Mouse (Mus musculus): ENCODE data around the gene Cbx5.
"Not testable (repeated sequence)": the region's sequence is repeated elsewhere in the genome, so short reads cannot be mapped to it uniquely, and the experiment has no call there.

Gene Cbx5

DNA sequence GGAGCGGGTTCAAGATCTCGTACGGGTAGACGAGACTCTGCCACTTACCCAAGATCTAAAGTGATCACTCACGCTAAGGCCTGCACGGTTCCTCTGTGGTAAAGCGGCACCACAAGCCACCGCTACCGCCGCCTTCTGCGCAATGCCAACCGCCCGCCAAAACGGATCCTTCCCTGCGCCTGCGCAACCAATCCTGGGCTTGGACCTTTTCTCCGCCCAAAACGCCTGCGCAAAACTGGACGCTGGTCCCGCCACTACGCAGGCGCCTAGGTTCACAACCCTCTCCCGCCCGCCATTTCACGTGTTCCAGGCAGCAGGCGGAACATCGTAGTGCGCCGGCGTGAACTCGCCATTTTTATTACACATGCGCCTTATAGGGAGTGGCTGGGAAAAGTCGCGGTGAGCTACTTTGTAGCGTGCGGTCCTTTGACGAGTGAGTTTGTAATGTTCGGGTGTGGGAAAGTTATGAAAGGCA, at the start of gene Cbx5:
TSS of gene Cbx5 (minus strand) at position 132 of the 475 bp plus-strand sequence.
- peak; percentile 98 for DNase-seq (ENCODE audit: low spot score)

DNA sequence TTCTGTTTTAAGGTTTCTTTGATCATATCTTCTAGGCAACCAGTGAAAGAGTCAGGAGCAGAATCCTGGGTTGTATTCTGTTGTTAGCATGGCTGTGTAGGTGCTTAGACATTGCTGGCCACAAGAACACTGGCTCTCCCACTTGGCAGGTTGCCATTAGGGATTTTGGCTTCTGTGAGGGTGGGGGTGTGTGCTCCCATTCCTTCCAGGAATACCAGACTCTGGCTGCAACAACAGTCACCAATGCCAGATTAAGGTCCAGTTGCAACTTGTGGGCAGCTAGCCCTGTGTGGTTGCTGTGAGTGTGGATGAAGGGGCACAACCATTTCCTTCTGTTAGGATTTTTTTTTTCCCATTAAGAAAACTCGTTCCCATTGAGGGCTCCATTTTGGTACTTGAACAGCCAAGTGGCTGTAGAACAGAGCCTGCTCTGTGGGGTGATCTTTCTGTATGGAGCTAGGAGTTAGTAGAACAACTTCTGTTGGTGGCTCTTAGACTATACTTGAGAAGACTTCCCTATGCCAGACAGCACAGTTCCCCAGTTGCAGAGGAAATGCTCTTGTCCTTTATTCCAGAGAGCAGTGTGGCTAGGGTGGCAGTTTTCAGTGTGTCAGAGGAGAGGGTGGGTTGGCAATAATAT, 46.3 kb upstream of the Cbx5 start:
- no peak for DNase-seq (ENCODE audit: low spot score)

DNA sequence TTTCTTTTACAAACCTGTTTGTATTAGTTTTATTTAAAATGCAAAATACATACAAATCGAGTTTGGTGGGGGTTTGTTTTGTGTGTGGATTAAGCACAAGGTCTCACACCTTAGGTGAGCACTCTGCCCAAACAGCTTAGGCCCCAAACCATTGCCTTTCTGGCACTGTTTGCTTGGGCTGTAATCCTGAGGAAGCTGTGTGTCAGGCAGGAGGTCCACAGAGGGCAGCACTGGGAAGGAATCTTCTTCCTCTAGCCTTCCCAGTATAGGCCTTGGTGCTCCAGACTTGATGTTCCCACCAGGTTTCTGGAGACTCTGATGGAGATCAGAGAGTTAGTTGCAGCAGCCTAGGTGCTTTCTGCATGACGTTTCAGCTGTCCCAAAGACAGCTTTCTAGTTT, 45.0 kb upstream of the Cbx5 start:
- no peak for DNase-seq (ENCODE audit: low spot score)

DNA sequence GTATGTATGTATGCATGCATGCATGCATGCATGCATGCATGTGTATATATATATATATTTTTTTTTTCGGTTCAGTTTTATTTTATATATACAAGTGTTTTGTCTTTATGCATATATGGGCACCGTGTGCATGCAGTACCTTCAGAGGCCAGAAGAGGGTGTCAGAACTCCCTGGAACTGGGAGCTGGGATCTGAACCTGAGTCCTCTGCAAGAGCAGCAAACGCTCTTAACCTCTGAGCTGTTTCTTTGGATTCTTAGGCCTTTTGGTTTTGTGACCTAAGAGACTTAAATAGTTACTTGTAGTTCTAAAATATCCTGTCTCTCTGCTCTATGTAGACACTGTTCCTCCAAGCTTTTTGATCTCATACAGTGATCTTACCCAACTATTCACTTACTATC, 44.5 kb upstream of the Cbx5 start:
- DNase-seq (ENCODE audit: low spot score): no peak

DNA sequence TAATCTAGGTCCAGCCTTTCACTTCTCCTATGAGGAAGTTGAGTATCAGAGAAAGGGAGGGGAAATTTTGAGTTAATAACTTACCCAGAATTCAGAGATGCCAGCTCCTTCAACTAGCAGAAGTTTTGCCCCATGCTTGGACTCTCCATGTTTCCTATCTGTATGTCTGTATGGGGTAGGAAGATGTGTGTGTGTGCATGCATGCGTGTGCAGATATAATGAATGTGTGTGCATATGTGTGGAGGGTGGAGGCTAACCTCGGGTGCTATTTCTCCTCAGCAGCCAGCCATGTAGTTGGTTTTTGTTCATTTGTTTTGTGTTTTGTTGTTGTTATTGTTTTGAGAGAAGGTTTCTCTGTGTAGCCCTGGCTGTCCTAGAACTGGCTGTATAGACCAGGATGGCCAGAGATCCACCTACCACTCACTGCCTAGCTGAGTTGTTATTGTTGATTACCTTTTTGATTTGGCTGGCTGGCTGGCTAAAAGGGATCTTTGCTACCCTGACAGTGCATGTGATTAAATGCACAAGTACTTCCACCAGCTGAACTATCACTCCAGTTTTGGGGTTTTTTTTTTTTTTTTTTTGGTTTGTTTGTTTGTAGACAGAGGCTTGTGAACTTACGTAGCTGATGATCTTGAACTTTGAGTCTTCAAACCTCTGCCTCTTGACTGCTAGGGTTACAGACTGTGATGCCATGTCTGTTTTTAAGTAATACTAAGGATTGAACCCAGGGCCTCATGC, 42.0 kb upstream of the Cbx5 start:
- no peak for DNase-seq (ENCODE audit: low spot score)

DNA sequence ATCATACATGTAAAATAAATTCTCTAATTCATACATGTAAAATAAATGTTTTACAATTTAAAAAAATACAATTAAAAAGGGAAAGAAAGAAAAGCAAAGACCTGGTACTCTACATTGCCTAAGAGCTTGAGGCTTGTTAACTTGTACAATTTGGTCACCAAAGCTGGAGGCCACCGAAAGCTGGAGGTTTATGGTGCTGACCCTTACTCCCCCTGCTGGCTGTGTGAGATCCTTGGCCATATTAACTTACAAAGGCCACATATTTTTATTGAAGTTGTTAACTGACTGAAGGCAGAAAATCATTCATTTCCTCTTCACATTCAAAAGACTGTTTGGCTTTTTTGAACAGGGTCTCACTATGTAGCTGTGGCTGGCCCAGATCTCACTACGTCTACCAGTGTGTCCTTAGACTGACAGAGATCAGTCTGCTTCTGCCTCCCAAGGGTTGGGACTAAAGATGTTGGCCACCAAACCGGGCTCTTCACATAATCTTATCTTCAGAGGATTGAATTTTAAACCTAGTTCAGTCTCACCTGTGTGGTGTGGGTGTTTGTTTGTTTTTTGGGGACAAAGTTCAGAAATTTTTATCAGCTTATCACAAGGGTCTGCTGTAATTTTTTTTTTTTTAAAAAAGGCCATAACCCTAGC, 41.3 kb upstream of the Cbx5 start:
- DNase-seq (ENCODE audit: low spot score): no peak

DNA sequence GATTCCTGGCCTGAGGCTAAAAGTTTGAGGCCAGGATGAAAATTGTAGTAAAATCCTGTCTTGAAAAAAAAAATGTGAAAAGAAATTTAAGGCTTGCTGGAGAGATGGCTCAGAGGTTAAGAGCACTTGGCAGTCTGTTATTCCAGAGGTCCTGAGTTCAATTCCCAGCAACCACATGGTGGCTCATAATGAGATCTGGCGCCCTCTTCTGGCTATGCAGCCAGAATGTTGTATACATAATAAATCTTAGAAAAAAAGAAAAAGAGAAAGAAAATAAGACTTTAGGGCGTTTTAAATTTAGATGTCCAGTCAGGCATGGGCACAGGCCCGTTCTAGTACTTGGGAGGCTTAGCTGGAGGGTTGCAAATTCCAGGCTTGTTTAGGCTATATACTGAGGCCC, 40.1 kb upstream of the Cbx5 start:
- DNase-seq (ENCODE audit: low spot score): no peak

DNA sequence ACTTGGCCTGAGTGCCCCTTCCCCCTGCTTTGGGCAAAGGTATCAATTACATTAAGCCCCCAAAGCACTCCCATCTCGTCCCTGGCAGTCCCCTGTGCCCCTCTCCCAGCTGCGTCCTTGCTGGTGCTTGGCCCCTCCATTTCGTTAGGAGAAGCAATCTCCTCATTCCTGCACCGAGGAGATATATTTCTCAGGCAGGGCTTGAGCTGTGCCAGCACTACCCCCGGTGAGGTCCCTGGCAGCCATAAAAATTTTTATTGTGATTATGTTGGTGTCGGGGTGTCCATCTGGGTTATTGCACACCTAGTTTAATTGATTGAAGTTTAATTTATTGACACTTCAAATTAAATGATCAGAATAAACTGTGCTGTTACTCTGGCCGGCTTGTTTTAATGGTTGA, 38.3 kb upstream of the Cbx5 start:
- DNase-seq (ENCODE audit: low spot score): no peak

DNA sequence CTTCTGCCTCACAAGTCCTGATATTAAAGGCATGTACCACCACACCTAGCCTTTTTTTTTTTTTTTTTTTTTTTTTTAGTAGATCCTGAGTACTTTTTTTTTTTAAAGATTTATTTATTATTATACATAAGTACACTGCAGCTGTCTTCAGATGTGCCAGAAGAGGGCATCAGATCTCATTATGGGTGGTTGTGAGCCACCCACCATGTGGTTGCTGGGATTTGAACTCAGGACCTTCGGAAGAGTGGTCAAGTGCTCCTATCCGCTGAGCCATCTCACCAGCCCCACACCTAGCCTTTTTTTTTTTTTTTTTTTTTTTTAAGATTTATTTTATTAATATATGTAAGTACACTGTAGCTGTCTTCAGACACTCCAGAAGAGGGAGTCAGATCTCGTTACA, 36.3 kb upstream of the Cbx5 start:
- not testable (repeated sequence) for DNase-seq (ENCODE audit: low spot score)

DNA sequence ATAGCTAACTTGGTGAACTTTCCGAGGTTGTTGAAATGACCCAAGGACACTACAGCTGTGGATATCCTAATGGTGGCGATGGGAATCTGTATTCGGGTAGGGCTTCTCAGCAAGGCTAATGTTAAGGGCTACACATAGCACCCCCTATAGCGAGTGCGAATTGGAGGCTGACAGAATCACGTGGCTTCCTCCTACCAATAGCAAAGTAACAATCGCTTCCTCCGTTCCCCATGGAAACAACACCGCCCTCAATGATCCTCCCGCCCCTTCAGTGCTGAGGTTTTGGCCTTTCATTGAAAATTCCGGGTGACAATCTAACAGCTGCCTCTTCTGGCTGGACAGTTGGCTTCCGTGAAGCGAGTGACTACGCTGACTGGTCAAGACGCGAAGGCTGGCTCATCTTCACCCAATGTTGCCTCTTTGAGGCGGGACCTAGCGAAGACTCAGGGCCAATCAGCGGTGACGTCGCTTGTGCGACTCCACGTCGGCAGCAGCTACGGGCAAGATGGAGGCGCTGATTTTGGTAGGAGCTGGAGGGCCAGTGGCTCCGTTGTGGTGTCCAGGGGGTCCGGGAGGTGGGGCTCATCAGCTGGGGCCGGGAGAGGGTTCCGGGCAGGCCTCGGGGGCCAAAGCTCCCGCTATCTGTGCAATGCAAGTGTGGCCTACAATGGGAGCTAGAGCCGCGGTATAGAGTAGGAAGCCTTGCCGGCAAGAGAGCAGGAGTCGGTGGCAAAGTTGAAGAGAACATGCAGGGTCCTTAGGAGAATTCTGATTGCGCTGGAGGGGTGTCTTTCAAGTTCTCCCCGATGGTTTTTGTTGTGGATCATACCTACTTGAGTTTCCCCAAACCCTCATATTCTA, 33.0 kb upstream of the Cbx5 start, which contains the start of gene Copz1:
TSS of gene Copz1 (plus strand) at position 296 of the 861 bp plus-strand sequence.
- peak; percentile 97 for DNase-seq (ENCODE audit: low spot score)

DNA sequence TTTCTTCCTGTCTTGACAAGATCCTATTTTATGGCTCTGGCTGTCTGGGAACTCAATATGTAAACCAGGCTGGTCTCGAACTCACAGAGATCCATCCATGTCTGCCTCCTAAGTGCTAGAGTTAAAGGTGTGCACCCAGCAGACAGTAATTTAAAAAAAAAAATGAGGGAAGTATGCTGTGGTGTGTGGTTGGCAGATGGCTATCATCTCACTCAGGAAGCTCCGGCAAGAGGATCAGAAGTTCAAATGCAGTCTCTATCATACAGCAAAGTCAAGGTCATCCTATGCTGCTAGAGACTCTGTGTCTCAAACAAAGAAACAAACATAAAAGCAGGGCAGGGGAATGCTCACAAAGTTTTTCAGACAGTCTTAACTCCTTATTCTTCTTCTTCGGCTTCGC, 29.3 kb upstream of the Cbx5 start:
- DNase-seq (ENCODE audit: low spot score): no peak

DNA sequence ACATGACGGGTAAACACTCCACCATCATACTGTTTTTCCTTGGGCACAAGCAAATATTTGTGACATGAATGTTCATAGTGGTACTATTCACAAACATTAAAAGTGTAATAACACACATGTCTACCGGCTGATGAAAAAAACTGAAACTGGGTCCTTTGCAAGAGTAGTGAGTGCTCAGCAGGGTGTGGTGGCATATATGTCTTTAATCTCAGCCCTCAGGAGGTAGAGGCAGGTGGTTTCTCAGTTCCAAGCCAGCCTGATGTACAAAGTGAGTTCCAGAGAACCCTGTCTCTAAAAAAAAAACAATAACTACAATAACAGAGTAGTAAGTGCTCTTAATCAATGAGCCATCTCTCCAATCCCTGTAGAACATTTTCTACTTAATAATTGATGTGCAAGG, 25.2 kb upstream of the Cbx5 start:
- DNase-seq (ENCODE audit: low spot score): no peak

DNA sequence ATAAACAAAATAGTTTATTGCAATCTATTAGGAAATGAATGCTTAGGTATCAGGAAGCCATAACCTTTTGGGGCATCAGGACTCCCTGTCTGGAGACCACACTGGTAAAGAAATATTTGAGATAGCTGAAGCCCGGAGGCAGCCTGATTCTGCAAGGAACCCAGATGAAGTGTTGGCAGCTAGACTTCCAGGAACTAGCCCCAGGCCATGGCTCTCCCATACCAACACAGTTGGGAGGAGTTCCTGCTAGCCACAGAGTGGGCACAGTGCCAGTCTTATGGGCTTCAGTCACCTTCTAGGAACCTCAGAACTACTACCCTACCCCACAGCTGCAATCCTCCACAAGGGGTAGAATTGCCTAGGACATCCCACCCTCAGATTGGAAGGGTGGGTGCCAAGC, 20.4 kb upstream of the Cbx5 start:
- no peak for DNase-seq (ENCODE audit: low spot score)

DNA sequence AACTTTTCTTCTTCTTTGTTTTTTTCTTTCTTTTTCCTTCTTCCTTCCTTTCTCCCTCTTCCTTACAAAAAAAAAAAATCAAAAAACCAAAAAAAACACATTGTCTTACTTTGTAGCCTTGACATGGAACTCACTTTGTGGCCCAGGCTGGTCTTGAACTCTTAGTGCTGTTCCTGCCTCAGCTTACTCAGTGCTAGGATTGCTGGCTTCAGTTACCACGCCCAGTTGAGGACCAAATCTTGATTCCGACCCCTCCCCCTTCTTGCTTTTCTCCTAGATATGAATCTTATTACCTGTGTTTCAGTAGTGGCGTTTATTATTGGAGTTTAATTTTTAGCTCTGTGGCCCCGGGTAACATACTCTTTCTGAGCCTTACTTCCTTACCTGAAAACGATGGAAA, 19.5 kb upstream of the Cbx5 start:
- no peak for DNase-seq (ENCODE audit: low spot score)

DNA sequence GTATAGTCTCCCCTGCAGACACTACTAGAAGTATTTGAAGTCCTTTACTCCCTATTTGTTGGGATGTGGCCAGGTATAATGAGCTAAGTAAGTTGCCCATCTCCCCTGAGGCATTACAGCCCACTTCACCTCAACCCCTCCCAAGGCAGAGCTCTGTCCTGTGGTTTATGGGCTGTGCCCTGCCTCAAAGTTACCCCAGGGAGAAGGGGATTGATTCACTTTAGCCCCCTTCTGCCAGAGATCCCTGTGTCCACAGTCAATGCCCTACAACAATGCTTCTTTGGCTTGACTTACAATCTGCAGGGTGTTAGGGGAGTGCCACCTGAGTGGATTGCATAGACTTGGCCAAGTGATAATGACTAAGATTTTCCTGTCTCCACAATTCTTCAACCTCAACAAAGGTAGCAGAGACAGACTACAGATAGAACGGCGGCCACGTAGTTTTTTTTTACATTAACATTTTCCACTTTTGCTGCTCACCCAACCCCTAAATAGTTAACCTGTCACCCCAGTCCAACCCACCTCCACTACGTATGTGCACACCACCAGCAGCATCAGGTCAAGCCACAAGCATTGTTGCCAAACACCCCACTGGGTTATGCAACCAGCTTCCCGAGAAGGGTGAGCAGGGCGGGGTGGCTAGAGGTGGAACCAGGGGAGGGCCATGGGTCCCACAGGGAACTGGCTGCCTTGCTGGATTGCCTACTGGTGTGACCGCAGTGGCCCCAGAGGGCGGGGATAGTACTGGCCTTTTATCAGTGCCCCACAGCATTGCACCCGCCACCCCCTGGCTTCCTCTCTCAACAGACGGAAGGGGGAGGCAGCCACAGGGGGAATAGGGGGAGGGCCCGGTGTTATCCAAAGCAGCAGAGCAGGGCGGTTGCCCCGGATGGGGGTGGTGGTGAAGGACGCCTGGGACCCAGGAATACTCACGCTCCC, 18.4 kb upstream of the Cbx5 start, which contains the start of gene Nfe2:
TSS of gene Nfe2 (minus strand) at position 614 of the 939 bp plus-strand sequence.
- DNase-seq (ENCODE audit: low spot score): no peak

DNA sequence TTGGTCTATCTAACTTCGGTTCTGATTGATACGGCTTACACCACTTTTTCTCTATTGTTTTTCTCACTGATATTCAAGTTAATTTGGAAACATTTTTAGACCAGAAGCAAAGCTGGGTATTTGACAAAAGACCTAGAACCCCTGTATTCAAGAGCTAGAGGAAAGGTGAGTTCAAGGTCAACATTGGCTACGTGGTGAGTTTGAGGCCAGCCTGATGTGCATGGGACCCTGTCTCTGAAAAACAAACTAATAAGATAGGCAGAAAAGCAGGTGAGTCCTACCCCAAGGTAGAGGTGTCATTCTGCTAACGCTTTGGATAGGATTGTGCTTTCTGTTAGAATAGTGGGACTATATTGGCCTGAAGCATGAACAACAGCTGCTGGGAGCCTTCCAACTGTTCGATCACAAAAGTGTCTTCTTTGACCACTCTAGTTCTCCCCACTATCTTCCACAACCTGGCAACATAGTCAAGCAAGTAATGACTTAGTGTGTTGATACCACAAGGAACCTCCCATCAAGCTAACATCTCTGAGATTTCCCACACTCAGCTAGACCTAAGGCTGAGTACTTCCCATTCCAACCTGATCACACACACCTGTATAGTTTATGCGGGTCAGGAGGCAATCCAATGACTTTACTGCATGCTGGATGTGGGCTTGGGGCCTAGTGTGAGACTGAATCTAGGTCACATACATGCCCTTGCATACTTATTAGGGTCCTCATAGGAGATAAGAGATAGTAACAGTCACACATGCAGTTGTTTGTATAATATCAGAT, 16.8 kb upstream of the Cbx5 start:
- DNase-seq (ENCODE audit: low spot score): no peak

DNA sequence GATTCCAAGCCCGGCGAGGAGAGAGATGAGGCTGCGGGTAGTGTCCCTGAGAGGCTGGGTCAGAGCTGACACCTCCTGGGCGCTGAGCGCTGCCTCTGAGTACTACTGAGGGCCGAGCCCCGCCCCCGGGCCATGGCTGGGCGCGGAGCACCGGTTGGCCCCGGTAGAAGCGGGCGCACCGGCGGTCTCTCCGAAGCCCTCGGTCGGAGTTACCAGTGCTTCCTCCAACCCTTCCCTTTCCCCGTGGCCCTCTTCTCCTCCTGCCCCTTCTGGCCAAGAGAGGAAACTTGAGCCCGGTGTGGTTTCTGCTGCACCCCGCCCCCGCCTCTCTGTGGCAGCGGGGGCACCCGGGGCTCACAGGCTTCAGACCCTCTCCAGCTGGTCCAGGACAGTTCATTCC, 15.6 kb upstream of the Cbx5 start:
- DNase-seq (ENCODE audit: low spot score): no peak

DNA sequence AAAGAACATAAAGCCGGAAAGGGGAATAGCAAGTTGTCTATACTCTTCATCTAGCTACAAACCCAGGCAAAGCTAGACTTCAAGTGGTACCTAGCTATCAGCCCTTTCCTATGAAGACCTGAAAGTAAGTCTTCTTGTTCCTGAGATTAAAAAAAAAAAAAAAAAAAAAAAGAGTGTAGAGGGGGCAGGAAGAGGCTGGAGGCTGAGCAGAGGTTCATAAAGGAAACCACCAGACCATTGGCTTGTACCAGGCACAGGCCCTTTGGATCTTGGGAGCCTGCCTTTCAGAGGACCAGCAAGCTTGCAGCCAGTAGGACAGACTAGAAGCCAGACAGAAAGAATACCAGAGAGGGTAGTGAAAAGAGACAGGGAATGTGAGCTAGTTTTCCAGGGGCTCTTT, 13.7 kb upstream of the Cbx5 start:
- DNase-seq (ENCODE audit: low spot score): no peak

DNA sequence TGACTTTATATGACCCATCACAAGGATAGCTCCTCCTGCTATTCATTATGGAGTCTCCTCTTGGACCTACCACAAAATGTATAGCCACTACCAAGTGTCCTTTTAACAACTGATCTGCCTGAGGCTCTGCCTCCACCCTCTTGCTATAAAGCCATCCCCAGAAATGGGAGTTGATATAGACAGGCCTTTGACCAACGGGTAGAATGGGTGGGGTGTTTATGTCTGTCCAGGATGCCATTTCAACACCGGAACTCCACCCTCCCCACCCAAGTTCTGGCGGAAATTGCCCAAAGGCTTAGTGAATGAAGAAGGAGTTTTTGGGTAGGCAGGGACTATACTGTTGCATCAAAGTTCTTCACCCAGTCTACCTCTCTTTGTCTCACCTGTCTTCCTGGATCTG, 13.0 kb upstream of the Cbx5 start:
- no peak for DNase-seq (ENCODE audit: low spot score)

DNA sequence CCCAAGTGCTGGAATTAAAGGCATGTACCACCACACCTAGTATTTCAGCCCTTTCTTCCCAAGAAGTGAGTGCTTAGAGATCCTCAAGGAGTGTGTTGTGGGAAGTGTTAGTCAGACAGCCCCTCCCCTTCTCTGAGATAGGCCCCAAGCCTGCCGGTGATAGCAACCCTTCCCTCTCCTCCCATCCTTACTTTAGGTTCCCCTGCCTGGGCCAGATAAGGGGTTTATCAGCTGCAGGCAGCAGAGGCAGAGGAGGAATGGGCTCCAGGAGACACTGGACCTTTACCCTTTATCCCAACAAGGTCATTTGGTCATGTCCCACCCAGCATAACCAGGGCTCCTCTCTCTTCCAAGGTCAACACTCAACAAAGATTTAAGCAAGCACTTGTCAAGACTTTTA, 12.0 kb upstream of the Cbx5 start:
- no peak for DNase-seq (ENCODE audit: low spot score)

Measured in testis, postnatal 14 days (tissue).